Mouse (Mus musculus) stomach, postnatal 0 days (tissue): ENCODE results near the gene Pak1. TPM values are rescaled to one million over a fixed set of nuclear protein-coding genes. Genes with fewer than 3 reads are reported as not detected.

Source experiments
- ATAC-seq: fragments of 200-750 bp; cut with Nextera tagmentation; 2 replicates; pipeline ENCODE4 v1.8.0; 2017; ENCODE audit not compliant: low FRiP score, low TSS enrichment
- DNase-seq: peaks from one replicate; pipeline ENCODE4 v3.0.0-alpha.2; 2016; ENCODE audit warnings: low spot score
- H3K27ac ChIP-seq: fragments of 300-500 bp; sonication (generic); replicated peaks from 2 replicates; pipeline ENCODE4 v1.5.1; 2014; ENCODE audit warnings: mild to moderate bottlenecking, control low read depth
- H3K27me3 ChIP-seq: fragments of 300-500 bp; sonication (generic); 2 replicates; pipeline ENCODE4 v1.6.1; 2014; ENCODE audit warnings: low read length; ENCODE audit not compliant: control insufficient read depth, insufficient read depth
- H3K36me3 ChIP-seq: fragments of 300-500 bp; sonication (generic); 2 replicates; pipeline ENCODE4 v1.6.1; 2014; ENCODE audit warnings: low read length, mixed read lengths; ENCODE audit not compliant: control insufficient read depth, insufficient read depth
- H3K4me1 ChIP-seq: fragments of 300-500 bp; sonication (generic); replicated peaks from 2 replicates; pipeline ENCODE4 v1.6.1; 2014; ENCODE audit warnings: antibody characterized with exemption; ENCODE audit not compliant: control insufficient read depth, insufficient read depth
- H3K4me2 ChIP-seq: fragments of 300-500 bp; sonication (generic); replicated peaks from 2 replicates; pipeline ENCODE4 v1.6.1; 2014; ENCODE audit warnings: low read depth, mild to moderate bottlenecking, control low read depth, moderate library complexity
- H3K4me3 ChIP-seq: fragments of 300-500 bp; sonication (generic); 2 replicates; pipeline ENCODE4 v1.5.1; 2014; ENCODE audit warnings: low read depth, low read length, control low read depth
- H3K9ac ChIP-seq: fragments of 300-500 bp; sonication (generic); 2 replicates; pipeline ENCODE4 v1.6.1; 2014; ENCODE audit warnings: mild to moderate bottlenecking, low read length, control low read depth, mixed read lengths
- H3K9me3 ChIP-seq: fragments of 300-500 bp; sonication (generic); 2 replicates; pipeline ENCODE4 v1.6.1; 2016; ENCODE audit warnings: low read length; ENCODE audit not compliant: control insufficient read depth
- CTCF ChIP-seq: IDR thresholded peaks from 2 replicates; pipeline ENCODE4 v1.5.1; 2016; ENCODE audit warnings: antibody characterized with exemption, low read depth, mild to moderate bottlenecking, moderate library complexity
- EP300 ChIP-seq: optimal IDR thresholded peaks from 2 replicates; pipeline ENCODE3; 2016; ENCODE audit warnings: antibody characterized with exemption
- WGBS: fragments of 180-500 bp; shearing (Covaris S2); extraction: QIAGEN DNeasy Blood & Tissue Kit; methylation state at CpG from one replicate; pipeline ENCODE4 v1.1.7; 2014; 5-methylcytosine and 5-hydroxymethylcytosine counted together
- polyA plus RNA-seq: library from polyadenylated mRNA; unstranded; fragments of >200 nt; fragmentation: Nextera tagmentation; extraction: Ambion mirVana; gene quantifications from 2 replicates; pipeline ENCODE4 v1.2.1, GENCODE M21; 2015

Gene Pak1
- polyA plus RNA-seq, result 18.1 and 19.4 TPM in 2 replicates

DNA sequence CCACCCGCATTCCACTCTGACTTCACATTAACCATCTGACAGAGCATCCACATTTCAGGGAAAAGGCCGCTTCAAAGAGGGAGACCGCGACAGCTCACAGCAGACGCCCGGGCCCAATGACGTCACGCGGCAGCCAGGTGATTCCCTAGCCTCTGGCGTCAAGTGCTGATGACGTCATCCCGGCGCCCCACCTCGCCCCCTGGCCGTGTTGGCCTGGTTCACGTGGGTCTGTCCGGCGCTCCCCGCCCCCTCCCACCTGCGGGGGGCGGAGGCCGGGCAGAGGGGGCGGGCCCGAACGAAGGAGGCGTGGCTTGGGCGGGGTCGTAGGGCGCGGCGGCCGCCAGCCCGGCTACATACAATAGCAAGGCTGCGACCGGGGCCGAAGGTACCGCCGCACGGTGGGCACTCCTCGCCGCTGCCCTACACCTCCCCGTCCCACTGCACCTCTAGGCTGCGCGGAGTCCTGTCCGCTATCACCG is at the start of gene Pak1:
TSS of gene Pak1 (plus strand) at position 352 of the 479 bp plus-strand sequence.
- ATAC-seq, result peak; percentile 89
- Histone ChIP-seq H3K9ac (peak within 1 kb of the TSS; percentile 78), H3K36me3 (no peaks in the 10 kb centered on the region), H3K4me1 (no peaks in the 10 kb centered on the region), H3K4me3 (peak within 1 kb of the TSS; percentile 75), H3K27me3 (no peaks in the 10 kb centered on the region), H3K27ac (peak within 1 kb of the TSS; percentile 83), H3K9me3 (no peaks in the 10 kb centered on the region), H3K4me2 (peak within 1 kb of the TSS; percentile 99)
- TF ChIP-seq EP300 (no peak), CTCF (no peak)
- under 1% methylated on average over 39 of the region's 46 CpGs for WGBS
- DNase-seq, result peak; percentile 90

DNA sequence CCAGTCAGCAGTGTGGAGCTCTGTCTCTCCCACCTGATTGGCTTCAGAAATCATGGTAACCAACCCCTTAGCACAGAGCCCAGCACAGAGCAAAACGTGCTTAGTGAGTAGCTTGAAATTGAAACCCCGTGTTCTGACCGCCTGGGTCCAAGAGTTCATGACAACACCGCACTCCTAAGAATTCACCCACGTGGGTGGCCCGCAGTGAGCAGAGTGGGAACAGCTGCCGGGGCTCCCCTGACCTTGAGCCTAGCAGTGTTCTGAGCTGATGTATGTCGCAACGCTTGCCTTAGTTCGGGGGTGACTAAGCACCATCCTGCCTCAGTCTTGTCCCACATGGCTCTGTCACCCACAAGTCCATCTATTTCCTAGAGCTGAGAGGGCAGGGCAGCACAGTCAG is 47.4 kb upstream of the Pak1 start:
- H3K4me1 ChIP-seq, result no peaks in the 10 kb centered on the region
- no peaks in the 10 kb centered on the region for H3K9me3 ChIP-seq
- peak; percentile 38 for DNase-seq
- H3K27ac ChIP-seq, result no peak overlapping the region
- H3K9ac ChIP-seq, result no peak overlapping the region
- peak; percentile 27; the same call in 1 of the 2 replicates for ATAC-seq
- H3K27me3 ChIP-seq, result no peaks in the 10 kb centered on the region
- no peak overlapping the region for H3K4me3 ChIP-seq
- TF ChIP-seq CTCF, result no peak
- TF ChIP-seq EP300, result no peak
- no peak overlapping the region for H3K4me2 ChIP-seq
- no peaks in the 10 kb centered on the region for H3K36me3 ChIP-seq
- WGBS, result 50% methylated on average over 10 of the region's 10 CpGs

DNA sequence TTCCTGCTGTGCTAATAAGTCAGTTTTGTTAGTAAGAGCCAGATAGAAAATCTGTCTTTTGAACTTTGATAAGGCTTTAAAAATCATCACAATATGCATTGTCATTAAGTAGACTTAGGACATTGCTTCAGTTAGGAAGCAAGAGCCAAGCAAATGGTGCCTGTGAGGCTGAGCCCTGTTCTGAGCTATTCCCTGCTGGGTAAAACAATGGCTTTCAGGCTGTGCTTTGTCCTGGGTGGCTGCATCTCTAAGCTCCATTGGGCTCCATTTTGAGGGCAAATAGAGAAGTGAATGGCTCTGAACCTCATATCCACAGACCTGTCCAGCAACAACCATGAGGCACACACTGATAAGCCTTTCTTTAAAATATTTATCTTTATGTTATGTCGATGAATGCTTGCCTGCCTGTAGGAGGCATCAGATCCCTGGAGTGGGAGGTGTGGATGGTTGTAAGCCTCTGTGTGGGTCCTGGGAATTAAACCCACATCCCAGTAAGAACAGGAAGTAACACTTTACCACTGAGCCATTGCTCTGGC is 46.5 kb upstream of the Pak1 start:
- Histone ChIP-seq H3K9me3 (no peaks in the 10 kb centered on the region), H3K27ac (no peak overlapping the region), H3K9ac (no peak overlapping the region), H3K36me3 (no peaks in the 10 kb centered on the region), H3K4me3 (no peak overlapping the region), H3K4me2 (no peak overlapping the region), H3K4me1 (no peaks in the 10 kb centered on the region), H3K27me3 (no peaks in the 10 kb centered on the region)
- 9% methylated on average over 1 of the region's 1 CpGs for WGBS
- no peak for TF ChIP-seq EP300
- no peak; the same call in 1 of the 2 replicates for TF ChIP-seq CTCF
- DNase-seq (no peak), ATAC-seq (no peak)

DNA sequence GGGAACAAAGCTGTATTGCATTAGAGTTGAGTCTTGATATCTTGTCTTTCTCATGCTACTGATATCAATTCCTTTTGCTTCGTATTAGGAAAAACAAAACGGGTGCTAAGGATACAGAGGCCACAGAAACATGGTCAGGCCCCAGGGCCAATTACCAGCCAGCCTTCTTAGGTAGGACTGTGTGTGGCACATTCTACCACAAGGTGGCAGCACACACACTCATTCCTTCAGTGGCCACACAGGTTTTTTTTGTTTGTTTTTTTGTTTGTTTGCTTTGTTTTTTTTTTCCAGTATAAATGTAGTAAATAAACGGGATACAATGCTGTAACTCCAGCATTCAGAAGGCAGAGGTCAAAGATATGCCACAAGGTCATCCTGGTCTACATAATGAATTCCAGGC is 43.0 kb upstream of the Pak1 start:
- H3K4me3 ChIP-seq, result no peak overlapping the region

DNA sequence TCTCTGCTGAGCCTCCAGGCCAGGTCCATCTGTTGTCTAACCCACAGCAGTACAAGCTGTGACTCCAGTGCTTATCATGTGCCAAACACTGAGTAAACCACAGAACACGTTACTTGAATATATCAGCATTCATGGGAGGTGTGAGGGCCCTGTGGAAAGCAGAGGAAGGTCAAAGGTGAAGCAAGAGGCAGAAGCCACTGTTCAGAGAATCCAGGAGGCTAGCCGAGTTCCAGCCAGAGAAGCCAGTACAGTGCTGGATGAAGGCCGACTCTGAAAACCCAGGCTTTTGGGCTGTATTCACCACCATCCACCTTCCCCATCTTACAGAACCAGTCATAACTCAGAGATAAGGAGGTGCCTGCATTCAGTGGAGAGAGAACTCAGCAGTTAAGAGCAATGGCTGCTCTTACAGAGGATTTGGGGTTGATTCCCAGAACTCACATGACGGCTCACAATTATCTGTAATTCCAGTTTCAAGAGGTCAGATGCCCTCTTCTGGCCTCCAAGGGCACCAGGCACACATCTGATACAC is 41.1 kb upstream of the Pak1 start:
- no peak overlapping the region for H3K4me3 ChIP-seq
- no peaks in the 10 kb centered on the region for H3K27me3 ChIP-seq
- no peak overlapping the region for H3K9ac ChIP-seq
- DNase-seq (no peak), ATAC-seq (no peak)
- H3K9me3 ChIP-seq, result no peaks in the 10 kb centered on the region
- H3K4me1 ChIP-seq, result no peaks in the 10 kb centered on the region
- TF ChIP-seq EP300 (no peak), CTCF (no peak)
- 79% methylated on average over 4 of the region's 4 CpGs for WGBS
- no peaks in the 10 kb centered on the region for H3K36me3 ChIP-seq
- no peak overlapping the region for H3K27ac ChIP-seq
- H3K4me2 ChIP-seq, result no peak overlapping the region

More for the DNA sequence above, 43.0 kb upstream of the Pak1 start:
- Histone ChIP-seq H3K36me3 (no peaks in the 10 kb centered on the region), H3K4me1 (no peaks in the 10 kb centered on the region), H3K9ac (no peak overlapping the region), H3K27me3 (no peaks in the 10 kb centered on the region), H3K9me3 (no peaks in the 10 kb centered on the region), H3K27ac (no peak overlapping the region), H3K4me2 (no peak overlapping the region)
- ATAC-seq, result no peak
- TF ChIP-seq EP300 (no peak), CTCF (peak; percentile 88)
- WGBS, result 17% methylated on average over 3 of the region's 3 CpGs
- peak; percentile 65 for DNase-seq

DNA sequence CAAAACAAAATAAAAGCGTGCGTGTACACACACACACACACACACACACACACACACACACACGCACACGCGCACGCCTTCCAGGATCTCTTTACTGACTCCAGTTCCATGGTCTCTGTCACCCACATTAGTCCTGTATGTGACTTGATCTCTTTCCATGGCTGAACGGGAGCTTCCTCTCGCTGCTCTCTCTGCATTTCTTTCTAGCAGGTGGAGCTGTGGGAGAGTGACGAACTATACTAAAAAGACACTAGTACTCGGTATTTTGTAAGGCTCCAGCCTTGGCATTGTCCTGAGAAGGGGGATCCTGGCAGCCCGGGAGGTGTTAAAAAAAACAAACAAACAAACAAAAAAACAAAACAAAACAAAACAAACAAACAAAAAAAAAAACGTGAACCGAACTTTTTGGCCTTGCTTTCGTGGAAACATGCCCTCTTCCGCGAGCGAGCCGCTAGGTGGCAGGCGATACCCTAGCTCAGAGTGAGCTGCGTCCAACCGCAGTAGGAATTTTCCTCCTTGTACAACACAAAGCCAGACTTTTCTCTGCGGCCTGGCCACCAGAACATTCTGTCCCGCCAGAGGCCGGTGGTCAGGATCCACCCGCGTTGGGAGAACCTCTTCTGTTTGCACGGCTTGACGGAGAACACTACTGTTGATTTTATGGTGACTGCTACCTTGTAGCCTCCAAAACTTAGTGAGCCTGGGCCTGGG is 40.4 kb upstream of the Pak1 start:
- peak overlapping the region; percentile 86; the same call in 1 of the 2 replicates for H3K27ac ChIP-seq
- ATAC-seq, result peak; percentile 77

More for the DNA sequence above, 40.4 kb upstream of the Pak1 start:
- no peaks in the 10 kb centered on the region for H3K36me3 ChIP-seq
- no peaks in the 10 kb centered on the region for H3K27me3 ChIP-seq
- TF ChIP-seq CTCF (peak; percentile 96), EP300 (no peak)
- H3K4me3 ChIP-seq, result no peak overlapping the region
- H3K9ac ChIP-seq, result 0 out of 2 replicates have a peak overlapping the region, but pooled peaks have one; percentile 35
- H3K4me2 ChIP-seq, result peak overlapping the region; percentile 49
- H3K9me3 ChIP-seq, result no peaks in the 10 kb centered on the region
- no peaks in the 10 kb centered on the region for H3K4me1 ChIP-seq
- 23% methylated on average over 28 of the region's 28 CpGs for WGBS
- peak; percentile 86 for DNase-seq
